Mouse (Mus musculus) left cerebral cortex, adult 18-20 months (tissue): ENCODE results near the gene Dmrta2. TPM values are rescaled to one million over a fixed set of nuclear protein-coding genes. Genes with fewer than 3 reads are reported as not detected.

ENCODE experiments used
- DNase-seq, 2 experiments: peaks; one replicate each; pipeline ENCODE4 v3.0.0; 2021 to 2022; ENCODE audit warnings: low spot score in 2 of 2, mixed read lengths in 1 of 2
- total RNA-seq, 2 experiments: library from RNA; stranded (reverse); gene quantifications; 2 replicates each; pipeline ENCODE4 v1.2.3; 2021

Dmrta2 gene
- total RNA-seq, 2 experiments from 2014 or later = 2.1 to 2.6 TPM

DNA sequence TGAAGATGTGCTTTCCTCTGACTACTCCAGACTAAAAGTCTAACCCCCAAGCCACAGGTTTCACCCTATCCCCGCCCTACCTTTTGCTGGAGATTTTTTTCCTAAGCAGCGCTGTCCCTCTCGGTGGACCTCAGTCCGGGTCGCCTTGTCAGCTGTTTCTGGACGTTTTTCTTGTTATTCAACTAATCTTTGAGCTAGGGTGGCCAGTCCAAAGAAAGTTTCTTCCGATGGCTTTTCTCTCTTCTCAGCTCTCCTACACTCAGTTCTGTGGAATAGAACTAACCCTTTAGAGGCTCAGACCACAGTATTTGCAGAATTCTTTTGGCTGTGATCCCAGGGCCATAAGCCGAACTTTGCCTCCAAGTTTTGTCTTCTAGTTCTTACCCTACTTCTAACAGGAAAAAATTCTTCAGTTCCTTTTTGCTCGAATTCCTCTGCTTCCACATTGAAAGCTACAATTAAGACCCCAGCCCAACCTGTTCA lies 1.0 kb downstream of the Dmrta2 start:
- DNase-seq = no peak

DNA sequence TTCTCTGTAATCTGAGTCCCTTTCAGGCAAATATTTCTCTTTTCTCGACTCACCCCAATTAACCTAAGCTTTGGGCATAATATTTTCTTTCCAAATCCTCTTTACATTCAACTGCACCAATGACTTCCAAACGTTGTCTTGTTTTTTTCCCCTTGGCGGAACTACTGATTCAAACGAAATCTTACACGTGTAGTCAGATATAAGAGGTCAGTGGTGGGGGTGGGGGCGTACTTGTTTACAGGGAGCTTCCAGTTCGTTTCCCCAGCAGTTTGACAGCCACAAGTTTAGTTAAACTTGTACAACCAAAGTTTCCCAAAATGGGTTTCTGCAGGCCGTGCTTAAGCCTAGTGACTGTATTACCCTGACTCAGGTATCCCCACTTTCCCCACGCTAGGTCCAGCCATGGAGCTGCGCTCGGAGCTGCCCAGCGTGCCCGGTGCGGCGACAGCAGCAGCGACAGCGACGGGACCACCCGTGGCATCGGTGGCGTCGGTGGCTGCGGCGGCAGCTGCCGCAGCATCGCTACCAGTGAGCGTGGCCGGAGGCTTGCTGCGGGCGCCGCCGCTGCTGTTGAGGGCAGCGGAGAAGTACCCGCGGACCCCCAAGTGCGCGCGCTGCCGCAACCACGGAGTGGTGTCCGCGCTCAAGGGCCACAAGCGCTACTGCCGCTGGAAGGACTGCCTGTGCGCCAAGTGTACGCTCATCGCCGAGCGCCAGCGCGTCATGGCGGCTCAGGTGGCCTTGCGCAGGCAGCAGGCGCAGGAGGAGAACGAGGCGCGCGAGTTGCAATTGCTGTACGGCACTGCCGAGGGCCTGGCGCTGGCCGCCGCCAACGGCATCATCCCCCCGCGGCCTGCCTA lies 1.8 kb downstream of the Dmrta2 start:
- no peak for DNase-seq

DNA sequence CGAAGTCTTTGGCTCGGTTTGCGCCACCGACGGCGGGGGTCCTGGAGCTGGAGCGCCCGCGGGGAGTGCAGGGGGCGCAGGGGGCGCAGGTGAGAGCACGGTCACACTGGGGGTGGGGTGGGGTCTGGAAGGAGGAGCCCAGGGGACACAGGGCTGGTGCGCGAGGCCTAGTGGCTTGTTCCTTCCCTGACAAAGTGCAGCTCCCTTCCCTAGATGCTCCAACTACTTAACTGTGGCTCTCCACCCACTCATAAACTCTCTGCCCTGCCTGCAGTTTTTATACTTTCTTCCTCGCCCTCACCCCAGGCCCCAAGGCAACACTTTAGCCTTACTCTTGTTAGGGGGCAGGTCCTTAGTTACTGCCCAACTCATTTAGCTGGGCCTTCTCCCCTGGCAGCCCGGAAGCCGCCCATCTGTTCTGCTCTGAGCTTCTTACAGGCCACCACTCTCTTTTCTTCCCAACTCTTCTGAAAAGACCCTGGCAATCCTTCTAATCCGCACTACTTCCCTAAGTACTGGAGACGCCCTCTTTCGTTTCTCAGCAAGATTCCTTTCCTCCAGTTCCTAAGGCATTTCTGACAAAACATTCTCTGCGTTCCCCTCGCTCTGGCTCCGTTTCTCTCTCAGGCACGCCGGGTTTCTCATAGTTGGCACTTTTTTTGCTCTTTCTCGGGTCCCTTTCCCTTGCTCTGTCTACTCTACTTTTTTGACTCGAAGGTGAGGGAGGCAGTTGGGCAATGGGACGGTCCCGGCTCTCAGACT lies 2.6 kb downstream of the Dmrta2 start:
- no peak for DNase-seq

DNA sequence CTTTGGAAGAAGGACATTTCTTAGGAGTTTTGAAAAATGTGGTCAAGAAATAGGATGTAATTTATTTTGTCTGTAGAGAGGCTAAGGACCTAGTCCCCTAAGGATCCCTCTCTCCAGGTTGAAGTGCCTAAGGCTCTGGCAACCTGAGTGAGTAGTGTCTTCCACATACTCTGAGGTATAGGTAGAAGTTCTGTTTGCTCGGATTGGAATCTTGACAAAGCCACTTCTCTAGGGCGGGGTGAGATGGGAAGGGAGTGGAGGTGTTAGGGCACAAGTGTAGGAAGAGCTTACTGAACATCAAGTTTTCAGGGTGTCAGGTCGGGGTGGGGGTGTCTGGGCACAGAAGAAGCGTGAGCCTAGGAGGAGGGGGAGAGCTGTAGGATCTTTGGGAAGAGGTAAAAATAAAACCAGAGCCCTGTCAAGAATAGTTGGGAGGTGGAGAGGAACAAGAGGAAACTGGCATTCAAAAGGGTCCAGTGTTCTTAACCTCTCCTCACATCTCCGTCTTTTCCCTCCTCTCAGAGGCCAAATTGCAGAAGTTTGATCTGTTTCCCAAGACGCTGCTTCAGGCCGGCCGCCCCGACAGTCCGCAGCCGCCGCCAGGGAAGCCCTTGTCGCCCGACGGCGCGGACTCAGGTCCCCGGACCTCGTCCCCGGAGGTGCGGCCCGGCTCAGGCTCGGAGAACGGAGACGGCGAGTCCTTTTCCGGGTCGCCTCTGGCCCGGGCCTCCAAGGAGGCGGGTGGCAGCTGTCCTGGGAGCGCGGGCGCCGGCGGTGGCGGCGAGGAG lies 3.4 kb downstream of the Dmrta2 start:
- no peak for DNase-seq

DNA sequence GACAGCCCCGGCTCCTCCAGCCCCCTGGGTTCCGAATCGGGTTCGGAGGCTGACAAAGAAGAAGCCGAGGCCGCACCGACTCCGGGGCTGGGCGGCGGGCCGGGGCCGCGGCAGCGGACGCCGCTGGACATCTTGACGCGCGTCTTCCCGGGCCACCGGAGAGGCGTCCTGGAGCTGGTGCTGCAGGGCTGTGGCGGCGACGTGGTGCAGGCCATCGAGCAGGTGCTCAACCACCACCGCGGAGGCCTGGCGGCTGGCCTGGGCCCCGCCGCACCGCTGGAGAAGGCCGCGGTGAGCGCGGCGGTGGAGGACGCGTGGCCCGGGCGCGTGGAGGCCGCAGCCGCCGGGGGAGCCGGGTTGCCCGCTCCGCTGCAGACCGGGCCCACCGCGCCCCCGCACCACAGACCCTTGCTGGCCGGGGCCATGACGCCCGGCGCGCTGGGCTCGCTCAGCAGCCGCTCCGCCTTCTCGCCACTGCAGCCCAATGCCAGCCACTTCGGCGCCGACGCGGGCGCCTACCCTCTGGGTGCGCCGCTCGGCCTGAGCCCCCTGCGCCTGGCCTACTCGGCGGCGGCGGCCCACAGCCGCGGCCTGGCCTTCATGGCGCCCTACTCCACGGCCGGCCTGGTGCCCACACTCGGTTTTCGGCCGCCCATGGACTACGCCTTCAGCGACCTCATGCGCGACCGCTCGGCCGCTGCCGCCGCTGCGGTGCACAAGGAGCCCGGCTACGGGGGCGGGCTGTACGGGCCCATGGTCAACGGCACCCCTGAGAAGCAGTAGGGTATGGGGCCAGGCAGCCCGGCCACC lies 4.2 kb downstream of the Dmrta2 start:
- DNase-seq = no peak

DNA sequence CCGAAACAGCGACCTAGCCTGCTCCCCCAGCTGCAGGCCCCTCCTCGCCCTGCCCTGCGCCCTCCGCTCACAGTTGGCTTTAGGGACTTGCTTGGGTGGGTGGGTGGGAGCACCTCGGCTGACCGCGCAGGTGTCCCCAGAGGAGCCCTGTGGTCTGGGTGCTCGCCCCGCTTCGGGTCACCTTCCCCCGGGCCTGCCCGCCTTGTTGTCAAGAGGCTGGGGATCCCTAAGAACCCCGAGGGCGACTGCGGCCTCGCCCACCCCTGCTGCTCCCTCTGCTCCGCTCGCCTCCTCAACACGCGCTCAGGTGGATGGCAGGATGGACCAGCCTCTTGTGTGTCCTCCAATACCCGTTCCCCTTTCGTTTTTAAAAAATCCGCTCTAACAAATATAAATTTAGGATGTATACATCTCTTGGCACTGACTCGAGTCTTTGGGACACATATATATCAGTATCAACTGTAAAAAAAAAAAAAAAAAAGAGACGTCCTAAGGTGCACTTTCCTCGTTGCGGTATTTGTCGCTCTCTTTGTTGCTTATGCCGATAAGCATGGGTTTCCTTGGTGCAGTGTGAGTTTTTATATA lies 4.9 kb downstream of the Dmrta2 start:
- no peak for DNase-seq

DNA sequence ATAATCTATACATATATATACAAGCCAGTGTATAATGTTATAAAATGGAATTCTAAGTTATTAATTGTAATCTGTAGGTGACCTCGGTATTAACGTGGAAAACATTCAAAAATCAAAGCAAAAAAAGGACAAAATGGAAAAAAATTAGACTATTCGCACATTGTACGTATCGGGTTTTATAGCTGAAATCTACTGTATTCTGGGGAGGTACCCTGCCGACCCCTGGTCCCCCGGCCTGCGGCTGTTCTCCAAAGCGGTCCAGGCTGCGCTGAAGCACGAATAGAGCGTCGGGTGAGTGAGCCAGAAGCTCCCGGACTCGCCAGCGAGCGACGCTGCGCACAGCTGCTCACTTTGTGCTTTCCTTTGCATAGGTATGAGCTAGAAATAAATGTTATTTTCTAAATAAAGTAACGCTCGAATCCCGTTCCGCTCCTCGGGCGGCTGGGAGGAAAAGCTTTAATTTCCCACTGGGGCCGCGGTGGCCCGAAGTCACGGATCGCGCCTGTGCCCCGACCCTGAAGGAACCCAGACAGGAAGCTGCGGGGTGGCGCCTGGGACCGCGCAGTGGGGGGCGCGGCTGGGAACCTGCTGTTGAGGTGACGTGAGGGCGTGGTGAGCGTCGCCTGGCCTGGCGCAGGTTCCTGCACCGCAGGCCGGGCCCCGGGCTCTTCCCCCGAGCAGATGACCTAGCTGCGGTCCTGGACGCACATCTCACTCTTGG lies 5.6 kb downstream of the Dmrta2 start:
- no peak for DNase-seq

DNA sequence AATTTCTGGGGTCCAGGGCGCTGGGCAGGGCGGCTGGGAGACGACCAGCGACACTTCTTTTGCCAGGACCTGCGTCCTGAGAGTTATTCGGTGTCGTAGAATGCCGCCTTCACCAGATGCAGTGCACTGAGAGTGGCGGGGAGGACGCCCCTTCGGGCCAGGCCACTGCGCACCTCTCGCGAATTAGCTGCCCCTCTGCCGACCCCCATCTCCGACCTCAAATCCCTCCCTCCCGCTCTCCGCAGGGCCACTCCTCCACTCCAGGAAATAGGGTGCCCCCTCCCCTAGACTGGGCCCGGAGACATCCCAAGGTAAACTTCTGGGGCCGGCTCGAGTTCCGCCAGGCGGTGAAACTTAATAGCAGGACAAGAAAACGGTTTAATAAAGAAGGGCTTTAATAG lies 6.2 kb downstream of the Dmrta2 start:
- no peak for DNase-seq

DNA sequence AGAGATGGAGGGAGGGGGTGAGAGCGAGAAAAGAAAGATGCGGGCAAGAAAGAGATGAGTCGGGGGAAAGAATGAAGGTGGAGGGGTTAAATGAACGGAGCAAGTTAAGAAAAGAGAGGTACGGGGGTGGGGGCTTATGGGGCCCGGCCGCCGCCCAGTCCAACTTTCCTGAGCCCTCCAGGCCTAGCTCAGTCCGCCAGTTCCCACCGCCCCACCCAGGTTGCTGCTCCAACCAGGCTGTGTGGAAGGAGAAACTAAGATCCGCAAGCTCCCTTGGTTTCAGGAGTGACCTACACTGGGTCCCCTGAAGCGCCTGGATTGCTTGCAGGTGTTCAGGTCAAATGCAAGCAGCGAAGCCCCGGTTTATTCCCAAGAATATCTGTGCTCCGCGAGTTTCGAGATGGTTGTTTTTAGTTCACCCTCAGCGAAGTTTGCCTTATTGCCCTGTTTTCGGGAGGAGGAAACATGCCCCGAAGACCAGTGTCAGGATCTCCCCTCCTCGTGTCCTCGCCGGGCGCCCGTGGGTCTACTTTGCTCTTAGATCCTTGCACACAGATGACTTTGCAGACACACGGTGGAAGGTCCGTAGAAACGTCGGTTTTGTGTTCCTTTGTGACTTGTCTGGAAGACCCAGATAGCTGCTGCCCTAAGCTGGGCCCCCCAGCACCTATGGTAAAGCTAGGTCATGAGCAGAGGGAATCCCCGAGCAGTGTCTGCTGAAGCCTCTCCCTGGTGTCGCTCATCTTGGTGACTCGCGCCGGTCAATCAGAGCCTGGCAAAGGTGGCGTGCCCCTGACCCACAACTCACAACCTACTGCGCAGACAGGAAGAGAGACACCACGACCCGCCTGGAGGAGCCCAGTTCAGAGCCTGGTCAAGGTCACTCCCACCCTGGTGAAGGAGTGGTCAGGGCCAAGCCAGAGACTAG lies 6.9 kb downstream of the Dmrta2 start:
- DNase-seq = no peak

DNA sequence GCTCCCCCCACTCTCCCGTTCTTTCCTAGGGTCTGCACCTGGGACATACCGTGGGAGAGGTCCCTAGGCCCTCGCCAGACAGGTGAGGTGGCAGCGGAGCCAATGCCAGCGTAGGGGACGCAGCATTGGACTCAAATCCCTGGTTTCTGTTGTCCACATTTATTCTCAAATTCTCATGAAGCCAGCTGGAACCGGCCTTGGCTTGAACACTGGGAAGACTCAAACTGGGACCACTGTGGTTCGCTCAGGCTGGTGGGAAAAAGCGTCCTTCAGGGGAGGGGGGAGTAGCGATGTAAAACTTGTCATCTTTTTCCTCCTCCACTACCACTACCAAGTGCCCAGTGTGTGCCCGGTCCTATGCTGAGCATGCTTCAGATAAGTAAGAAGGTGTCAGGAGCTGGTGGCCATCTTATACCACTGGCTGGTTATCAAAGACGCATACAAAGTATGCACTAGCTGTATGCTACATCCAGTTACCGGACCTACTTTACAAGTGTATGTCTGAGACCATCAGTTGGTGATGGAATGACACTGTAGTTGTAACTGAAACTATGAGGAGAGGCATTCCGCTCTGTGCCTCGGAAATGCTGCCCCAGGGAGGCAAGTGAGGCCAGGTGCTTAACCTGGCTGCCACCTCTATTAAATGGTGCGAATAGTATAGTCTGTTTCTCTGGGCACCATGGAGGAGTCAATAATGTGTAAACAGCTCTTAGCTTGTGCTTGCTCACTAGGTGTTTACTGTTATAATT lies 7.7 kb downstream of the Dmrta2 start:
- DNase-seq = no peak

DNA sequence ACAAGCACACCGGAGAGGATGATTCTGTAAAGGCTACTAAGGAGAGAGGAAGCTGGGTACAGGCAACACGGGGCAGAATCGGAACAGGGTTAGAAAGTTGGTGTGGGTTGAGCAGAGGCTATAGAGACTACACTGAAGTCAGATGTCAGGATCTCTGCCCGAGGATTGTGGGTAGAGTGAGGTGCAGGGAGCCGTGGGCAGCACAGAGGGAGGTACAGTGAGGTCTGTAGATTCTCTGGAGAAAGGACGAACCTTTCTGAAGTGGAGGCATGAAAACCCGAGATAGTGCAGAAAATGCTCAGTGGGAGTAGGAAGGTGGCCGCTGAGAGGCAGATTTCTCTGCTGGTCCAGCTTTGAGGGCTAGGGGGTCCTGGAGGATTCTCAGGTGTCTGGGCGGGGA lies 8.4 kb downstream of the Dmrta2 start:
- DNase-seq = no peak

DNA sequence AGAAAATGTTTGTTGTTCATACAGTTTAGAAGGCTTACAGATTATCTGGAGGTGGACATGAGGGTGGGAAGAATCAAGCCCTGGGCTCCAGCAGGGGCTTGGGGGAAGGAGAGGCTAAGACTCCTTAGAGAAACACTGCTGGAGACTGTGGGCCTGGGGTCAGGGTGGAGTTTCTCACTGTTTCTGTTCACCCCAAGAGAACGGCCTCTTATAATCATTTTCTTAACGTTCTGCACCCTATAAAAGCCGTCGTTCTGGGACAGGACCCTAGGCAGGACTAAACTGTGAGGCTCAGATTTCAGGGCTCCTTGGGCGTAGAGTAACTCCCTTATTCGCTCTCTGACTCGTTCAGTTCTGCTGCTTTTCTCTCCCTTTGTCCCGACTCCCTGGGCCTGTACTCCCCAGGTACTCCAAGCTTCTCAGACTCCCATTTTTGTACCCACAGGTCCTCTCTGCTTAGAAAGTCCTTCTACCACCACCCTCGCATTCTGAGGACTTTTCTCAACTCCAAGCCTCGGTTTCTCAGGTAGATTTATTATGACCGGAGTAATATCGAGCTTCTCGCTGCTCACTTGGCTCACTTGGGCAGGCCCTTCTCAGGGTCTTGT lies 9.0 kb downstream of the Dmrta2 start:
- no peak for DNase-seq

DNA sequence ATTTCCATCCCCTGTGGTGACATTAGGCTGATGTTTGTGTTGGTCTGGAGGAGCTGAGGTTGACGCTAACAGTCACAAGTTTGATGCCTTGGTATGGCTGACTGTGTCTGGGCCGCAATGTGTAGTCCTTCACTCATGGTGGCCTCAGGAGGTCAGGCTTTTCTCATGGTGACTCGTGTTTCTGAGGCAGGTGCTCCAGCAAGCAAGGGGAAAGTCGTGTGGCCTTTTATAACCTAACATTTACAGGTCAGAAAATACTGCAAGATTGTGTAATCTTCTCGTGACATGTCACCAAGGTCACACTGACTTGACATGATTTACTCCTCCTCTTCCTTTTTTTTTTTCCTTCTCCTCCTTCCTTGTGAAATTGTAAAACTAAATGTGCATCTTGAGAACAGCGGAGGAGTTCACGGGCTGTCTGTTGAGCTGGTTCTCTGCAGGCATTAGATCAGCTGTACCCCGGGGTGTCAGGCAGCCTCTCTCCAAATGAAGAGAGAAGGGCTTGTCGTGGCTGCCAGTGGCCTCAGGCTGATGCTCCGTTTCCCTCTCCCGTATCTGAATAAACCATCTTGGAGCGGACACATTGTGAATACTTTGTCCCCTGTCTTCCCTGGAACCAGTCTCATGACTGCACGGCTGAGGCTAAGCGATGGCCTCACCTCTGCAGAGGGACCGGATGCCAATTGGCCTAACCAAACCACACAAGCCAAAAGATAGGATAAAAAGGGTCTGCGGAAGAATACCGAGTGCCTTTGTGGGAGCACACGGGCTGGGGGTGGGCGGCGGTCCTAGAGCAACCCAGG lies 9.9 kb downstream of the Dmrta2 start:
- no peak for DNase-seq

DNA sequence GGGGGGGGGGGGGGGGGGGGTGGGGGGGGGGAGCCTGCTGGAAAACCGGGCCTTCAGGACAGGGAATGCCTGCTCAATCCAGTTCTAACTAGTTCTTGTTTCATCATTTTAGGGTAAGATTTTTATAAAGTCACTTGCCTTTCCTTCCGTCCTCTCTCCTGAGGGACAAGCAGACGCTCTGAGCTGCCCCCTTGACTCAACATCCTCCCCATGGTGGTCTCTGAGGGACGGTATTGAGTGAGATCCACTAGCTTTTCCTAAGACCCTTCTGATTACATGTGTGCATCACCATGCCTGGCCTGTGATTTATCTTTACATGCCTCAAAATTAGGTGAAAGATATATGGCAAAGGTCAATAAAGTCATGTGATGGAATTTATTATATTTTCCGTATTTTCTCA lies 10.6 kb downstream of the Dmrta2 start:
- no peak for DNase-seq

DNA sequence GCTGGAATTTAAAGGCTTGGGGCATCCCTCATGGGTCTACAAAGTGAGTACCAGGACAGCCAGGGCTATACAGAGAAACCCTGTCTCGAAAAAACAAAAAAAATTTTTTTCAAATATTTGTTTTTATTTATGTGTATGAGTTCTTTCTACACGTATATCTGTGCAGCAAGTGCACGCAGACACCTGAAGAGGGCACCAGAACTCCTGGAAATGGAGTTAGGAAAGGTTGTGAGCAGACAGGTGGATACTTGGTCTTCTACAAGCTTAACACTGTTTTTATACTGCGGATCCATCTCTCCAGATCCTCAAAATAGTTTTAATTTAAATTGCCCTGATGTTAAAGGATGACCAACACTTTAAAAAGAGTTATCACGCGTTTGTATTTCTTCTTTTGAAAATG lies 11.4 kb downstream of the Dmrta2 start:
- DNase-seq = no peak

DNA sequence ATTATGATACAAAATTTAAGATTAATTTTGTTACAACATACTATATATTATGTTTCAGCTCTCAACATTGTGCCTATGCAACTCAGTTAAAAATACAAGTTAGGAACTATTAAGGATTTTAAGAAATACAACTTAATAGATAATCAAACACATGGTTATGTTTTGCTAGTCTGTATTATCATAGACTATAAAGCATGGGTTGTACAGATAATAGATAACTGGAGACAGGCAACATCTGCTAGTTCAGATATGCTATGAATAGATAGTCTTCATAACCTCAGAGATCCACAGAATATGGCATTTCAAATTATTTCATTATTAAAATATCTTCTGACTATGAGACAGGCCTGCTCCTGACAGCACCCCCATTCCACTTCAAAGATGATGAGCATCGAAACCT lies 28.2 kb downstream of the Dmrta2 start:
- DNase-seq = no peak

DNA sequence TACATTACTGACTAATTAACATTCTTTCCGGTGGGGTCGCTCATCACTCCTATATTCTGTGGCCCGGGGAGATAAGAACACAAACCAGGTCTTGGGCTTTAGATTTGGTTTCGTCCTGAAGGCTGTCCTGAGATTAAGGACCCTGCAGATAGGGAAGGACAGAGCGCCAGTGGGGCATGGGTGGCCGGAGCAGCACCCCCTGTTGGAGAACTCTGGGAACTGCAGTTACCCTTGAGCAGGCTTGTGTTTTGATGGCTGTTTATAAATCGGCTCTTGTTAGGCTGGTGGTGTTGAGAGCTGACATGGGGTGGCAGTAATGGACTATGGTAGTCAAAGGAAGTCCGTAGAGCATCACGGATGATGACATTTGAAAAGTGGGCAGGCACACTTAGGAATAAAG lies 41.3 kb downstream of the Dmrta2 start:
- no peak for DNase-seq
